Mouse (Mus musculus) left cerebral cortex, postnatal 14 days (tissue): Measurements from ENCODE around the gene Azin2. TPM values are rescaled to one million over a fixed set of nuclear protein-coding genes. Genes with fewer than 3 reads are reported as not detected.

Experiments used
- DNase-seq, 2 experiments: peaks; one replicate each; pipeline ENCODE4 v3.0.0; 2021 to 2022; ENCODE audit warnings: low spot score in 2 of 2, mixed read lengths in 1 of 2
- intact Hi-C: fragments of 180-260 bp; cut with DNase I; formaldehyde crosslinking; loops from one replicate; pipeline ENCODE4 v1.15.1; 2025
- total RNA-seq, 2 experiments: library from RNA; stranded (reverse); gene quantifications; 2 replicates each; pipeline ENCODE4 v1.2.3; 2021

Gene Azin2
- total RNA-seq, 2 experiments from 2014 or later, result 42.1 to 43.5 TPM

DNA sequence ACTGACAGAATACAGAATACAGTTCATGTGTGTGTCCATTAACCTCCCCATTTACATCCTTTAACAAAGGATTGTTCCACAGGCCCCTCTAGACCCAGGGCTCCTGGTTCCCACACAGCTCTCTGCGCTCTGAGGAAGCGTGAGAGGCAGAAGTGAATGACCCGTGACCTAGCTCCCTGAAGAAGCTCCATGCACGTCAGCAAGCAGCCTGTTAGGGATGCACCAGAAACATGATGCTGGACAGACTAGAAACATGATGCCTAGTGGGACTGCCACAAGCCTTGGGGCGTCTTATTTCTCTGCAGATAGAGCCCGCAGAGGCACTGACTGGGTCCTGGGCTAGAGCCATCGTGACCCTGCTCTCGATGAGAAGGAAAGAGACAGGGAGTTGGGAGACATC is 55.5 kb downstream of the Azin2 start:
- no peak for DNase-seq
- intact Hi-C loops, result loop anchor here (5.0 kb wide), 1 partner anchor 181 kb away; no protein-coding TSS in a partner anchor

DNA sequence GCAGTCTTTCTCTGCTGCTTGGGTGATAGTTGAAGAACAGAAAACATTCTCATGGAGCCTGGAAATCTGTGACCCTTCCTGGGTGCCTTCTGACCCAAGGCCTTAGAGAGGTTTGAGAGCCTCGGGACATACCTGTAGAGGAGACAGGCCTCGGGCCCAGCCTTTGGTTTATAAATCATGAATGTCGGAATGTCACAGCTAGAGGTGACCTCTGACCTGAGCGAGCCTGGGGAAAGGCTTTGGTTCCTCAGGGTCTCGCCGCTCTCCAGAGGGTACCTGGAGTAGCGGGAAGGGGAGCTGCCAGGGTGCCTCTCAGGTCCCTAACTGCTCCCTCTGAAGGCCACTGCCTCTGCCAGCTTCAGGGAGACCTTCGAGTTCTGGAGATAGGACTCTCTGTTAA is 57.0 kb downstream of the Azin2 start:
- intact Hi-C loops, result loop anchor here (5.0 kb wide), 1 partner anchor 182 kb away; no protein-coding TSS in a partner anchor
- no peak for DNase-seq

GRCm38 (mm10) chr4:128904035-128904800 is 58.0 kb downstream of the Azin2 start:
- no peak for DNase-seq
- intact Hi-C loops, result no loop called here

GRCm38 (mm10) chr4:128902390-128902789 is 59.9 kb downstream of the Azin2 start:
- intact Hi-C loops, result no loop called here
- no peak for DNase-seq

DNA sequence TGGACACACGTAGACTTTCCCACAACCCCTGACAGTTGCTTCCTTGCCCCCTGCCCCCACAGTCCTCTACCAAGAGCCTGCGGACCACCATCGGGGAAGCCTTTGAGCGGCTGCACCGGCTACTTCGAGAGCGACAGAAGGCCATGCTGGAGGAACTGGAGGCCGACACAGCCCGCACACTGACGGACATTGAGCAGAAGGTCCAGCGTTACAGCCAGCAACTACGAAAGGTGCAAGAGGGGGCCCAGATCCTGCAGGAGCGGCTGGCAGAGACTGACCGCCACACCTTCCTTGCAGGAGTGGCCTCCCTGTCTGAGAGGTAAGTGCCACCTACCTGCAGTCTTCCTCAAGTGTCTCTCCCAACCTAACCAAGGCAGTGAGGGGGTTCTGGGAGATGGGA is 61.8 kb downstream of the Azin2 start:
- DNase-seq, result no peak
- intact Hi-C loops, result no loop called here

DNA sequence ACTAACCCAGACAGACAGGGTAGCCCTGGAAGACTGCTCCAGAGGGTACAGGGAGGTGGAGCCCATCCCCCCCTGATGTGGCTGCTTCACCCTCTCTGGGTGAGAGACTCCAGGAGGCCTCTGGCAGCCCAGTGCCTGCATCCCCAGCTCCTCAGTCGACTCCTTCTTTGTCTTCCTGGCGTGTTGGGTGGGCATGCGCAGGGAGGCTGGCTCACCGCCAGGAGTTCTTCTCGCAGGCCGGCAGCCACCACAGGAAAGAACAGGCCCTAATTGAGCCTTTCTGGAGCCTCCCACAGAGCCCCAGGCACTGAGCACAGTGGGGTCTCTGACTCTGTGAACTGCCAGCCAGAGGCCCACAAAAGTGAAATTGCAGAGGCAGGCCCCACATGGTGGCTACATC is 62.9 kb downstream of the Azin2 start:
- intact Hi-C loops, result no loop called here
- peak; percentile 87 to 89 for DNase-seq

GRCm38 (mm10) chr4:128897911-128898421 is 64.3 kb downstream of the Azin2 start:
- DNase-seq, result no peak
- intact Hi-C loops, result no loop called here

- DNase-seq, result no peak
- intact Hi-C loops, result no loop called here
Measured at GRCm38 (mm10) chr4:128896667-128897066, 65.6 kb downstream of the Azin2 start.

GRCm38 (mm10) chr4:128895841-128896240 is 66.4 kb downstream of the Azin2 start:
- DNase-seq, result no peak
- intact Hi-C loops, result no loop called here

GRCm38 (mm10) chr4:128894112-128894511 is 68.1 kb downstream of the Azin2 start:
- intact Hi-C loops, result no loop called here
- no peak for DNase-seq

GRCm38 (mm10) chr4:128892188-128892587 is 70.1 kb downstream of the Azin2 start:
- intact Hi-C loops, result no loop called here
- DNase-seq, result no peak

DNA sequence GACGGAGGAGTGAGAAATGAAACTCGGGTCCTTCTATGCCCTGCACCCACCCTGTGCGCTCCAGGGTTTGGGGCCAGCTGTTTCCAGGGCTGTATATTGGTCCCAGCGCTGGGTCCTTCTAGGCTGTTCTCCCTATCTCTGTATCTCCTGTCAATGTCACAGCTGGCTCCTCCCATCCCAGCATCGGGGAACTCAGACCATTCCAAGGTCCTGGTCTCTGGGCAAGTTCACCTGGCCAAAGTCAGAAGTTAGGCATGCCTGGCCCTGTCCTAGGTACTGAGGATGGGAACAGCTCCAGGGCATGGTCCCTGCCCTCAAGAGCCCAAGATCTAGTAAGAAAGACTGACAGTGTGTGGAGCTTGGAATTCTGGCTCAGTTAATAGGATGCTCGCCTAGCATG is 70.5 kb downstream of the Azin2 start:
- DNase-seq, result no peak
- intact Hi-C loops, result no loop called here

DNA sequence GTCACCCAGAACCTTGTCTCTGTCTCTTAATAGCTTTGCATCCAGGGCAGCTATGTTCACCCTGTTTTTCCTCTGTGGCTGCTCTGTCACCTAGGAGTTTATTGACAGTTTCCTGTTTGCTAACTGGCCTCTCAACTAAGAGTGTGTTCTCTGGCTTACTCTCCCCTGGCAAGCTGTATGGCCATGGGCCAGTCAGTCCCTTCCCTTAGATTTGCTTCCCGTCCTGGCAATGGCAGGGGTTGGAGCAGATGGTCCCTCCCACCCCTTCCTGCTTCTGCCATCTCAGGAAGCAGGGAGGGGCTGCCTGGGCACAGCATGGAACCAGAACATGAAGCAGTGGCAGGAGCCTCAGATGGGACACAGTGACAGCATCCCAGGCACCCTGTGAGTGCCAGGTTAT is 71.1 kb downstream of the Azin2 start:
- intact Hi-C loops, result no loop called here
- peak; percentile 56 to 66 for DNase-seq

- no peak for DNase-seq
- intact Hi-C loops, result no loop called here
Measured at GRCm38 (mm10) chr4:128889752-128890630, 72.3 kb downstream of the Azin2 start.

- no peak for DNase-seq
- intact Hi-C loops, result no loop called here
Measured at GRCm38 (mm10) chr4:128888436-128888990, 73.7 kb downstream of the Azin2 start.

DNA sequence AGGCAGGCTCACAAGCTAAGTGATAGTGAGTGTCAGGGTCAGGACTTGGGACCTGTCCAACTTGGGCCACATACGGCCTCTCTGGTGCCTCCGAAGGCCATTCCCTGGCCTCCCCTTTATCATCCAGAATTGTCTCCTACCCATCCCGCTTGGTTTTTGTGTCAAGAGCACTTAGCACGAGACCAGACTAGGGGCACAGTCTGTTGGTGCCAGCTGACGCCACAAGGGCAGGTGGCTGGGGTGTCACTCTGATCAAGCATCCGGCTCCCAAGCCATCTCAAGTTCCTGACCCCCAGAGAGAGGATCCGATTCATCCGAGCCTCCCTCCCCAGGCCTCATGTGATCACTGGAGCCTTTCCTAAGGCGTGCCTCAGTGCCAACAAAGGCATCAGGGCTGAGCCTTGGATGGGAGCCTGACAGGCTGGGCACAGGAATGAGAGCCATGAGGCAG is 74.6 kb downstream of the Azin2 start:
- intact Hi-C loops, result no loop called here
- DNase-seq, result no peak

- no peak for DNase-seq
- intact Hi-C loops, result no loop called here
Measured at GRCm38 (mm10) chr4:128887026-128887425, 75.2 kb downstream of the Azin2 start.

DNA sequence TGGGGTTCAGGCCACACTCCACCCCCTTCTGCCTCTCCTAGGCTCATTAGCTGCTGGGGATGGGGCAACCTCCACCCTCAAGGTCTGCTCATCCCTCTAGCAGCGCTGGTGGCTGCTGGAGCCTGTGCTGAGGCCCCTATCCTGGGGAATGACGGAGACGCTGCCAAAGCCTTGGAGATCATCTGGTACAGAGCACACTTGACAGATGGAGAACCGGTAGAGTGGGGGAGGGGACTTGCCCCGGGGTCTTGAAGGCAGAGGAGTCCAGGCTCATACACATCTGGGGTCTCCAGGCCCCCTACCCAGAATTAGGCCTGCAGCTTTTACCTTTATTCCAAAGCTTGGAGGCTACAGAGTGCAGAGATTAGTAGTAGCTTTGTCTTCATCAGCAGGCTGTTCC is 75.7 kb downstream of the Azin2 start:
- intact Hi-C loops, result no loop called here
- DNase-seq, result no peak

- intact Hi-C loops, result no loop called here
- DNase-seq, result no peak
Measured at GRCm38 (mm10) chr4:128885540-128885939, 76.7 kb downstream of the Azin2 start.

DNA sequence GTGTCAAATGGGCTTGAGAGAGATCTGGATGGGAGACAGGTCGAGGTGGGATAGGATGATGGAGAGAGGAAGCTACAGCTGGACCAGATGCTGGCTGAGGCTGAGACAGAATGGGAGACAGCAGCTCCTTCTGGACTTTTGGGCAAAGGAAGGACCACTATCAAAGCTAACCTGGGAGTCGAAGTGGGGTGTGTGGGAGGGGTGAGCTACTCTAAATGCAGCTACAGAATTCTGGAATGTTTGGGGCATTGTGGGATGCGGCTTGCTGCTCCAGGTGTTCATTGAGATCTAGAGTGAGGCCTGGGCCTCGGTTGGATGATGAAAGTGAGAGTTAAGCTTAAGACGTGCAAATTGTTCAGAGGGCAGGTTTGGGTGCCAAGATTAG is 77.5 kb downstream of the Azin2 start:
- no peak for DNase-seq
- intact Hi-C loops, result no loop called here
